Mouse (Mus musculus): Measurements from ENCODE around the gene Ate1. TPM values are rescaled to one million over a fixed set of nuclear protein-coding genes. Genes with fewer than 3 reads are reported as not detected.

The Ate1 gene
- total and polyA plus RNA-seq, 3 experiments, result 8.9 to 34.9 (median 34.1) TPM

- TF ChIP-seq CTCF (IDR thresholded peaks at IDR 0.05), result peak; percentile 79
- TF ChIP-seq EP300 (IDR thresholded peaks at IDR 0.05; ENCODE audit: insufficient read depth, low read depth, low read length), result peak; percentile 57; the same call in 1 of the 2 replicates
- peak; percentile 67 for TF ChIP-seq POLR2A (IDR thresholded peaks at IDR 0.05; ENCODE audit: insufficient read depth, low read depth, low read length)
- DNase-seq, result peak; percentile 93 to 96
- WGBS, result 1% methylated on average over 84 of the region's 84 CpGs
- no peaks in the 10 kb centered on the region for H3K27me3 ChIP-seq (ENCODE audit: control insufficient read depth, insufficient read depth, low read length)
- intact Hi-C loops (cut with DNase I), result loop anchor here (1.0 to 10.0 kb wide), 5 partner anchors 14 to 318 kb away; partner anchors contain the start of gene Plekha1
- peak overlapping the region; percentile 89 for H3K27ac ChIP-seq
- H3K36me3 ChIP-seq (ENCODE audit: control insufficient read depth, insufficient read depth, low read length), result peaks cover 10% of the 10 kb centered on the region
- H3K9ac ChIP-seq (ENCODE audit: low read depth, low read length), result peak overlapping the region; percentile 92
- H3K4me3 ChIP-seq, result peak overlapping the region; percentile 89
- no peaks in the 10 kb centered on the region; the same call in 1 of the 2 replicates for H3K79me2 ChIP-seq (replicated peaks; ENCODE audit: control insufficient read depth, insufficient read depth, low read length)
- peaks cover 1% of the 10 kb centered on the region; the same call in 1 of the 2 replicates for H3K4me1 ChIP-seq (ENCODE audit: control insufficient read depth, insufficient read depth, low read length)
These were observed 26.8 kb upstream of the Ate1 start for GRCm38 (mm10) chr7:130546791-130547484.

GRCm38 (mm10) chr7:130546421-130546790 is 26.2 kb upstream of the Ate1 start:
- H3K9ac ChIP-seq (ENCODE audit: low read depth, low read length), result peak overlapping the region; percentile 92
- under 1% methylated on average over 7 of the region's 7 CpGs for WGBS
- H3K36me3 ChIP-seq (ENCODE audit: control insufficient read depth, insufficient read depth, low read length), result peaks cover 11% of the 10 kb centered on the region
- H3K27ac ChIP-seq, result peak overlapping the region; percentile 89
- H3K4me3 ChIP-seq, result peak overlapping the region; percentile 89
- DNase-seq, result no peak
- peaks cover 1% of the 10 kb centered on the region; the same call in 1 of the 2 replicates for H3K4me1 ChIP-seq (ENCODE audit: control insufficient read depth, insufficient read depth, low read length)
- intact Hi-C loops (cut with DNase I), result loop anchor here (1.0 to 10.0 kb wide), 4 partner anchors 13 to 318 kb away; partner anchors contain the start of gene Plekha1
- no peaks in the 10 kb centered on the region for H3K27me3 ChIP-seq (ENCODE audit: control insufficient read depth, insufficient read depth, low read length)
- TF ChIP-seq EP300 (IDR thresholded peaks at IDR 0.05; ENCODE audit: insufficient read depth, low read depth, low read length) (no peak), CTCF (IDR thresholded peaks at IDR 0.05) (no peak), POLR2A (IDR thresholded peaks at IDR 0.05; ENCODE audit: insufficient read depth, low read depth, low read length) (no peak)
- no peaks in the 10 kb centered on the region; the same call in 1 of the 2 replicates for H3K79me2 ChIP-seq (replicated peaks; ENCODE audit: control insufficient read depth, insufficient read depth, low read length)

DNA sequence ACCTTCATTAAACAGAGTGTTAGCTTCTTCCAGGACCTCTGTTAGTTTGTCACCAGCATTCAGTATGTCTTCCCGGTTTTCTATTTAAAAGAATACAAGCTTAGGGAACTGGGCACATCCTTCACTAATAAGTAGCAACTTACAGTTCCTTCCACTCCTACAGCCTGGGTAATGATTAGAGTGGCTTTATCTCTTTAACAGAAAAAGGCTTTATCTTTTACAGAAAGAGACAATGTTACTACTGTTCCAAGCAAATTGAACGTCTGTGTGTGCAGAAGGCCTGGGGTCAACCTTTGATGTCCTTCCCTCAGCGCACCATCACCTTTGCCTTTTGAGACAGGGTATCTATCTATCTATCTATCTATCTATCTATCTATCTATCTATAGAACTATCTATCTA is 25.7 kb upstream of the Ate1 start:
- Histone ChIP-seq H3K9ac (ENCODE audit: low read depth, low read length) (peak overlapping the region; percentile 92; the same call in 1 of the 2 replicates), H3K36me3 (ENCODE audit: control insufficient read depth, insufficient read depth, low read length) (peaks cover 12% of the 10 kb centered on the region), H3K79me2 (replicated peaks; ENCODE audit: control insufficient read depth, insufficient read depth, low read length) (no peaks in the 10 kb centered on the region; the same call in 1 of the 2 replicates), H3K27ac (peak overlapping the region; percentile 89), H3K4me3 (peak overlapping the region; percentile 89), H3K27me3 (ENCODE audit: control insufficient read depth, insufficient read depth, low read length) (no peaks in the 10 kb centered on the region), H3K4me1 (ENCODE audit: control insufficient read depth, insufficient read depth, low read length) (peaks cover 1% of the 10 kb centered on the region; the same call in 1 of the 2 replicates)
- WGBS, result 32% methylated on average over 3 of the region's 3 CpGs
- no peak for DNase-seq
- TF ChIP-seq POLR2A (IDR thresholded peaks at IDR 0.05; ENCODE audit: insufficient read depth, low read depth, low read length) (no peak), EP300 (IDR thresholded peaks at IDR 0.05; ENCODE audit: insufficient read depth, low read depth, low read length) (no peak), CTCF (IDR thresholded peaks at IDR 0.05) (no peak)
- intact Hi-C loops (cut with DNase I), result loop anchor here (1.0 to 10.0 kb wide), 4 partner anchors 13 to 319 kb away; partner anchors contain the start of gene Plekha1

DNA sequence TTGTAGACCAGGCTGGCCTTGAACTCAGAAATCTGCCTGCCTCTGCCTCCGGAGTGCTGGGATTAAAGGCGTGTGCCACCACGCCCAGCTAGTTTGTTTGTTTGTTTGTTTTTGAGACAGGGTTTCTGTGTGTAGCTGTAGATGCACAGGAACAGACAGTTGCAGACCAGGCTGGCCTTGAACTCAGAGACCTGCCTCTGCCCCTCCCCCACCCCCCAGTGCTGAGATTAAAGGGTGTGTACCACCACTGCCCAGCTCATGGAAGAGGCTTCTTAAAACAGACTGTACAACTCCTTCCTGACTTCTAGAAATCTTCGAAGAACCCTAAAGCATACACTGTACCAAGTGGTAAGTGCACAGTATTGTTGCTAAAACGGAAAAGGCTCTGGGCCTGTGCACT is 25.2 kb upstream of the Ate1 start:
- DNase-seq, result no peak
- Histone ChIP-seq H3K27ac (peak overlapping the region; percentile 89), H3K36me3 (ENCODE audit: control insufficient read depth, insufficient read depth, low read length) (peaks cover 12% of the 10 kb centered on the region), H3K79me2 (replicated peaks; ENCODE audit: control insufficient read depth, insufficient read depth, low read length) (no peaks in the 10 kb centered on the region; the same call in 1 of the 2 replicates), H3K9ac (ENCODE audit: low read depth, low read length) (no peak overlapping the region), H3K27me3 (ENCODE audit: control insufficient read depth, insufficient read depth, low read length) (no peaks in the 10 kb centered on the region), H3K4me3 (no peak overlapping the region; the same call in 1 of the 2 replicates), H3K4me1 (ENCODE audit: control insufficient read depth, insufficient read depth, low read length) (peaks cover 1% of the 10 kb centered on the region; the same call in 1 of the 2 replicates)
- WGBS, result 86% methylated on average over 5 of the region's 5 CpGs
- no peak for TF ChIP-seq POLR2A (IDR thresholded peaks at IDR 0.05; ENCODE audit: insufficient read depth, low read depth, low read length)
- no peak for TF ChIP-seq CTCF (IDR thresholded peaks at IDR 0.05)
- no peak for TF ChIP-seq EP300 (IDR thresholded peaks at IDR 0.05; ENCODE audit: insufficient read depth, low read depth, low read length)
- intact Hi-C loops (cut with DNase I), result loop anchor here (5.0 to 10.0 kb wide), 3 partner anchors 102 to 319 kb away; partner anchors contain the start of gene Plekha1

DNA sequence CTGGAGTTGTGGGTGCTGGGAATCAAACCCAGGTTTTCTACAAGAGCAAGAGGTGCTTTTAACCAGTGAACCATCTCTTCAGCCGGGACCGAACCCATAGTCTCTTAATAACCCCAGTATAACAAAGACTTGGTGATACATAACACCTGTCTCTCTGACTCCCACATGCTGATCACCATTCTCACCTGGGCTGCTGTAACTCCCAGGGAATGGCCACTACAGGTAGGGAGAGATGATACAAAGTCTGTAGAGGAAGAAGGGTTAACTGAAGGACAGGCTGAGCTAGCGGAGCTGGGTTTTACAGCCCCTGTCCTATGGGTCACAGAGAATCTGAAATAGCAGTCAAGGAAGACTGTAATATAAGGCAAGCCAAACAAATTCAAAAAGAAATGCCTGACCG is 23.0 kb upstream of the Ate1 start:
- no peaks in the 10 kb centered on the region for H3K27me3 ChIP-seq (ENCODE audit: control insufficient read depth, insufficient read depth, low read length)
- TF ChIP-seq POLR2A (IDR thresholded peaks at IDR 0.05; ENCODE audit: insufficient read depth, low read depth, low read length) (no peak), CTCF (IDR thresholded peaks at IDR 0.05) (no peak), EP300 (IDR thresholded peaks at IDR 0.05; ENCODE audit: insufficient read depth, low read depth, low read length) (no peak)
- H3K36me3 ChIP-seq (ENCODE audit: control insufficient read depth, insufficient read depth, low read length), result peaks cover 13% of the 10 kb centered on the region
- H3K4me1 ChIP-seq (ENCODE audit: control insufficient read depth, insufficient read depth, low read length), result peaks cover 1% of the 10 kb centered on the region; the same call in 1 of the 2 replicates
- H3K27ac ChIP-seq, result no peak overlapping the region
- 97% methylated on average over 4 of the region's 4 CpGs for WGBS
- H3K79me2 ChIP-seq (replicated peaks; ENCODE audit: control insufficient read depth, insufficient read depth, low read length), result no peaks in the 10 kb centered on the region; the same call in 1 of the 2 replicates
- DNase-seq, result no peak
- H3K9ac ChIP-seq (ENCODE audit: low read depth, low read length), result no peak overlapping the region
- no peak overlapping the region for H3K4me3 ChIP-seq
- intact Hi-C loops (cut with DNase I), result loop anchor here (10.0 kb wide), 1 partner anchor 322 kb away; the partner anchor contains the start of gene Plekha1

Data from heart, adult 2 months (tissue).